Mouse (Mus musculus): Measurements from ENCODE around the gene Ptprn2. TPM values are rescaled to one million over a fixed set of nuclear protein-coding genes. Genes with fewer than 3 reads are reported as not detected.

Gene Ptprn2
- polyA plus RNA-seq, 1 experiment from 2014 or later: 0.08 TPM

DNA sequence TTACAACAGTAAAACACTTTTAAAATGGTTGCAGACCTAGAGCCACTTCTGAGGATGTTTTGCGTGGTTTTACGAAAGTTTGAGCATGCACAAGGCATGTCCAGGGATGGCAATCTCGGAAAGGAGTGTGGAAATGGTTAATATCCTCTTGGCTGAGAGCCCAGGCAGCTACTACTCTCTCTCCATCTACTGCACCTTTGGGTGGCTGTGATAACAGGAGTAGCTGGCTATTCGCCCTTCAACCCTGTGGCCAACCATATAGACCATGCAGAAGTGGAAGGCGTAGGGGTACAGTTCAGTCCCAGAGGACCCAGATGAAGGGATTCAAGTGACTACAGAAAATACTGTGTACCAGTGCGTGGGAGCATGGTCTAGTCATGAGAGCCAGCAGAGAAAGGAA is 655.9 kb downstream of the Ptprn2 start:
- Histone ChIP-seq H3K36me3 (no peaks in the 10 kb centered on the region), H3K9me3 (no peaks in the 10 kb centered on the region), H3K4me3 (no peak overlapping the region), H3K27ac (no peak overlapping the region), H3K9ac (no peak overlapping the region), H3K27me3 (0 out of 2 replicates have a peak, but pooled peaks cover 5% of the 10 kb centered on the region), H3K4me1 (no peaks in the 10 kb centered on the region), H3K4me2 (no peak overlapping the region)
- no peak for ATAC-seq (ENCODE audit: insufficient number of reproducible peaks, insufficient read depth, low FRiP score, low TSS enrichment, low read depth)
- WGBS: 77% methylated on average over 6 of the region's 6 CpGs

DNA sequence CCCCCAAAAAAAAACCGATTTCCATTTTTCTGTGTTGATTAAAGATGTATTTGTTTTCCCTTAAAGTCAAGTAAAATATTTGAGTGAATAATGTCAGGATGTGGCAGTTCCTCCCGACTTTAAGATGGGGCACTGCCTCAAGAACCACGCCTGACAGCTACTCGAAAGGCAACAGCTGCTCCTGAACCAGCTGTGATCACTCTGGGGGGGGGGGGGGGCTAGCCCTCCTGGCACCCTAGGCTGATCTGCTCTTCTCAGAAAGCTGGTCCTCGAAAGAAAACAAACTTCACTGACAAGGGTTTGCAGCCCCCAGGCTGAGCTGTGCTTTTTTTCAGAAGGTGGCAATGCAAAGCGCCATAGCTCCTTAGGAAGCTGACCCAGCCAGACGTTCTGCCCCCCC is 663.7 kb downstream of the Ptprn2 start:
- peaks cover 66% of the 10 kb centered on the region for H3K27me3 ChIP-seq
- H3K9me3 ChIP-seq: no peaks in the 10 kb centered on the region
- no peaks in the 10 kb centered on the region for H3K36me3 ChIP-seq
- no peak overlapping the region for H3K4me2 ChIP-seq
- ATAC-seq (ENCODE audit: insufficient number of reproducible peaks, insufficient read depth, low FRiP score, low TSS enrichment, low read depth): no peak
- H3K27ac ChIP-seq: no peak overlapping the region
- H3K4me3 ChIP-seq: no peak overlapping the region
- H3K4me1 ChIP-seq: peaks cover 20% of the 10 kb centered on the region
- 11% methylated on average over 7 of the region's 7 CpGs for WGBS
- no peak overlapping the region for H3K9ac ChIP-seq

- no peak overlapping the region for H3K27ac ChIP-seq
- H3K9me3 ChIP-seq: no peaks in the 10 kb centered on the region
- no peak for ATAC-seq (ENCODE audit: insufficient number of reproducible peaks, insufficient read depth, low FRiP score, low TSS enrichment, low read depth)
- peak overlapping the region; percentile 24 for H3K4me3 ChIP-seq
- no peaks in the 10 kb centered on the region for H3K36me3 ChIP-seq
- peaks cover 35% of the 10 kb centered on the region for H3K4me1 ChIP-seq
- peaks cover 78% of the 10 kb centered on the region for H3K27me3 ChIP-seq
- H3K9ac ChIP-seq: 0 out of 2 replicates have a peak overlapping the region, but pooled peaks have one; percentile 32
- 6% methylated on average over 33 of the region's 33 CpGs for WGBS
- peak overlapping the region; percentile 52 for H3K4me2 ChIP-seq
Observed at GRCm38 (mm10) chr12:117150611-117151395, 665.3 kb downstream of the Ptprn2 start.

- ATAC-seq (ENCODE audit: insufficient number of reproducible peaks, insufficient read depth, low FRiP score, low TSS enrichment, low read depth): no peak
- H3K9me3 ChIP-seq: no peaks in the 10 kb centered on the region
- no peak overlapping the region for H3K27ac ChIP-seq
- H3K9ac ChIP-seq: no peak overlapping the region
- peaks cover 36% of the 10 kb centered on the region for H3K4me1 ChIP-seq
- 4% methylated on average over 7 of the region's 7 CpGs for WGBS
- no peaks in the 10 kb centered on the region for H3K36me3 ChIP-seq
- H3K27me3 ChIP-seq: peaks cover 84% of the 10 kb centered on the region
- H3K4me2 ChIP-seq: peak overlapping the region; percentile 52
- H3K4me3 ChIP-seq: peak overlapping the region; percentile 24; the same call in 1 of the 2 replicates
Observed at GRCm38 (mm10) chr12:117151611-117152010, 666.1 kb downstream of the Ptprn2 start.

DNA sequence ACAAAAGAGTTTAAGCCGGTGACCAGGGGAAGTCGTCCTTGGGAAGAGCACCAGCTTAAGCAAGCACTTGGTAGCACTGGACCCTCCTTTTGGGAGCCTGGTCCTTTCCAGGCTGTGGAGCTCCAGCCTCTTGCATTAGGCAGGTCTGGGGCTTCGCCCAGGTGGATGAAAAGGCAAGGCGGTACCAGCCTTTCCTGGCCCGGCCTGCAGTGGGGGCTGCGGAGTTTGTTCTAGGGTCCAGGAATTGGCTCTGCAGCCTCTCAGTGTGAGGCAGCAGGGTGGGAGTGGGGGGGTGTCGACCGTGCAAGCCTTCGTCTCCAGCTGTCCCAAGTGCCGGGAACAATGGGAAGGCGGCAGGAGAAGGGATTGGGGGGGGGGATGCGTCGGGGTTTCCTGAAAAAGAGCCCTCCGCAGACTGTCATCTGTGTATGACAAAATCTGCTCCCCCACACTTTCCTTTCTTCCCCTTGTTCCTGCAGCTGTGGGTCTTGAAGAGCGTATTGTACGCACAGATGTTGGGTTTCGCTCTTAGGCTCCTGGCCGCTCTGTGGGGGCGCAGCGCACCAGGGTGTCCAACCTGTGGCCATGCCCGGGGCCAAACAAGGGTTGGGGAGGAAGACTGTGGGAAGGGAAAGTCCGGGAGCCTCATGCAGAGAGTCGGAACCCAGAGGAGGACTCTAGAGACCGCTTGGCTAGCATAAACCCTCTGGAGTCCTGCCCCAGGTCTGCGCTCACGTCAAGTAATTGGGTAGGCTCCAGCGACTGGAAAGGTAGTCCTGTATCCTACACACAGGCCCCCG is 667.0 kb downstream of the Ptprn2 start:
- no peak for ATAC-seq (ENCODE audit: insufficient number of reproducible peaks, insufficient read depth, low FRiP score, low TSS enrichment, low read depth)
- Histone ChIP-seq H3K4me3 (peak overlapping the region; percentile 61), H3K9me3 (no peaks in the 10 kb centered on the region), H3K27me3 (peaks cover 94% of the 10 kb centered on the region), H3K36me3 (no peaks in the 10 kb centered on the region), H3K4me2 (peak overlapping the region; percentile 92), H3K4me1 (peaks cover 36% of the 10 kb centered on the region), H3K9ac (no peak overlapping the region), H3K27ac (no peak overlapping the region)
- WGBS: 3% methylated on average over 28 of the region's 28 CpGs

DNA sequence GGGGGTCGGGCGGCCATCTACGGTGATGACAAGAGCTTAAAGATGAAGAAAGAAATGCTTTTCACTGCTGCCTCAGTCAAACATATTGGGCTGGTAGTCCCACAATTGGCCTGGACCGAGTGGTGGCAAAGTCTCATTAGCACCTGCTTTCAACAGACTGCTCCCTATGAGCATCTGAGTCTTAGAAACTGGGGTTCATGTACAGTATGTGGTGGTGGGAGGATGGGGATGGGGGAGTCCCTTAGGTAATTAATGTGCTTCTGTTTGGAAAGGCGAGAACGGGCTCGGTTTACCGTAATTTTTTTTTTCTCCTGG is 667.6 kb downstream of the Ptprn2 start:
- Histone ChIP-seq H3K27ac (no peak overlapping the region), H3K9me3 (no peaks in the 10 kb centered on the region), H3K9ac (no peak overlapping the region), H3K36me3 (no peaks in the 10 kb centered on the region), H3K4me2 (peak overlapping the region; percentile 92), H3K4me1 (peaks cover 36% of the 10 kb centered on the region), H3K4me3 (peak overlapping the region; percentile 61), H3K27me3 (peaks cover 95% of the 10 kb centered on the region)
- WGBS: under 1% methylated on average over 8 of the region's 8 CpGs
- no peak for ATAC-seq (ENCODE audit: insufficient number of reproducible peaks, insufficient read depth, low FRiP score, low TSS enrichment, low read depth)

- Histone ChIP-seq H3K9ac (peak overlapping the region; percentile 63), H3K9me3 (no peaks in the 10 kb centered on the region), H3K36me3 (no peaks in the 10 kb centered on the region), H3K27ac (no peak overlapping the region), H3K4me3 (peak overlapping the region; percentile 61), H3K27me3 (peaks cover 95% of the 10 kb centered on the region), H3K4me2 (peak overlapping the region; percentile 92), H3K4me1 (peaks cover 36% of the 10 kb centered on the region)
- ATAC-seq (ENCODE audit: insufficient number of reproducible peaks, insufficient read depth, low FRiP score, low TSS enrichment, low read depth): peak; percentile 46; the same call in 1 of the 2 replicates
- WGBS: under 1% methylated on average over 73 of the region's 73 CpGs
Observed at GRCm38 (mm10) chr12:117153671-117154355, 668.3 kb downstream of the Ptprn2 start.

GRCm38 (mm10) chr12:117154356-117155243 is 669.1 kb downstream of the Ptprn2 start:
- peak overlapping the region; percentile 61 for H3K4me3 ChIP-seq
- no peak for ATAC-seq (ENCODE audit: insufficient number of reproducible peaks, insufficient read depth, low FRiP score, low TSS enrichment, low read depth)
- WGBS: 2% methylated on average over 27 of the region's 27 CpGs
- H3K4me2 ChIP-seq: peak overlapping the region; percentile 92
- no peaks in the 10 kb centered on the region for H3K9me3 ChIP-seq
- H3K27ac ChIP-seq: no peak overlapping the region
- no peaks in the 10 kb centered on the region for H3K36me3 ChIP-seq
- peak overlapping the region; percentile 63 for H3K9ac ChIP-seq
- peaks cover 97% of the 10 kb centered on the region for H3K27me3 ChIP-seq
- H3K4me1 ChIP-seq: peaks cover 38% of the 10 kb centered on the region

DNA sequence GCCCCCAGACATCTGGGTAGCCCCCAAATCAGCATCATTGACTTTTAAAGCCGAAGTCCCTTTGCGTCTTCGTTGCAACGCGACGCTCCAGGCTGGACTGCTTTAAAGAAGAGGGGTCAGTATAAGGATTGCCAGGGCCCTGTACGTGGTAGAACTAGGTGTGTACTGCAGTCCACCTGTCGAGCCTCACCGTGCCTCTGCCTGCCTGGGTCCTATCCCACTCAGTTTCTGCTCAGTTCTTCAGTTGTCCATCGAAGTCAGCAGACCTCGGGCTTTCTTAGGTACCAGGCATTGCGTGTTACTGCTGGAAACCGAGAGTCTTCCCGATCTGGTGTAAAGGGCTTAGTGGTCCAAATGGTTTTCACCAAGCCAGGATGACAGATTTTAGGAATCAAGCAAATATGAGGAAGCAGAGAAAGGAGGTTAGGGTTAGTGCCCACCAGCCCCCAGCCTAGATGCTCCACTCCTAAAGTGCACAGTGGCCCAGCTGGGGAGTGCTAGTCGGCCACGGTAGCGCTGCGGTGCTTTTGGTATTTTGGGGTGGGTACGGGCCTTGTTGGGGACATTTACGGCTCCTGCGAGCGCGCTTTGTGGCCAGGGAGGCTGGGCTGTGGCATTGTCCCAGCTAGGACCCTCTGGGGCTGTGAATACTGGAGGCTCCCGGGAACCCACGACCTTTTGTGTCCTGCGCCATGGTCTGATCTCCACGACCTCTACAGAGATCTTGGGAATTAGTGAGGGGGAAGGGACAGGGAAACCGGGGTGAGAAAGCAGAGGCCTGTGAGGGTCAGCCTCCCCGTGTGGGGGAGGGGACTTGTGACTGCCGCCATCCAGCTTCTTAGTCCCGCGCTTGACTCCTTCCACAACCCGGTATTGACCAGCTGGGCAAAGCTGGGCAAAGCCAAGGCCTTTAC is 670.0 kb downstream of the Ptprn2 start:
- peaks cover 99% of the 10 kb centered on the region for H3K27me3 ChIP-seq
- peak overlapping the region; percentile 92 for H3K4me2 ChIP-seq
- ATAC-seq (ENCODE audit: insufficient number of reproducible peaks, insufficient read depth, low FRiP score, low TSS enrichment, low read depth): no peak
- H3K4me1 ChIP-seq: peaks cover 47% of the 10 kb centered on the region
- H3K9ac ChIP-seq: no peak overlapping the region; the same call in 1 of the 2 replicates
- no peaks in the 10 kb centered on the region for H3K9me3 ChIP-seq
- H3K27ac ChIP-seq: no peak overlapping the region
- WGBS: 2% methylated on average over 33 of the region's 33 CpGs
- no peak overlapping the region for H3K4me3 ChIP-seq
- no peaks in the 10 kb centered on the region for H3K36me3 ChIP-seq

GRCm38 (mm10) chr12:117156256-117156655 is 670.7 kb downstream of the Ptprn2 start:
- H3K4me3 ChIP-seq: no peak overlapping the region
- H3K9ac ChIP-seq: no peak overlapping the region
- H3K27ac ChIP-seq: no peak overlapping the region
- H3K36me3 ChIP-seq: no peaks in the 10 kb centered on the region
- H3K27me3 ChIP-seq: peaks cover 99% of the 10 kb centered on the region
- no peak for ATAC-seq (ENCODE audit: insufficient number of reproducible peaks, insufficient read depth, low FRiP score, low TSS enrichment, low read depth)
- H3K9me3 ChIP-seq: no peaks in the 10 kb centered on the region
- 24% methylated on average over 5 of the region's 5 CpGs for WGBS
- H3K4me1 ChIP-seq: peaks cover 45% of the 10 kb centered on the region
- no peak overlapping the region for H3K4me2 ChIP-seq

Data from embryonic facial prominence, embryonic 13.5 days (tissue).